Mouse (Mus musculus): ENCODE results near the gene Agk. TPM values are rescaled to one million over a fixed set of nuclear protein-coding genes. Genes with fewer than 3 reads are reported as not detected.

Agk gene
- total RNA-seq, 4 experiments from 2014 or later = 39.7 to 51.9 (median 45.8) TPM

DNA sequence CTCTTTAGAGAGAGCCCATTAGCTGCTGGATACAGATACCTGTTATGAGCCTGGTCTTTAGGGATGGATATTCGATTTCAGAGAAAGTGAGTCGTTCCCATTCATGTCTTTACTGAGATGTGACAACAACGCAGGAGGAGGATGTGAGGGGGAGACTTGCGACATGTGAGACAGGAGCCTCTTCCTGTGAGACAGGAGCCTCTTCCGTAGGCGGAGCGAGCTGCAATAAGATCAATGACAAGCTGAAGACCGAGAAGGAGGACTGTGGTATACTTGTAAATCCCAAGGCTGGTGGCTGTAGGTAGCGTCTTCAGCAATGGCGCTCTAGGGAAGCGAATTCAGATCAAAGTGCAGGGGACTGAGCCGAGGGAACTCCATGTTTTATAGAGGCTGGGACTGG lies 114.8 kb downstream of the Agk start:
- DNase-seq (ENCODE audit: low spot score in 2 of 2) = no peak

DNA sequence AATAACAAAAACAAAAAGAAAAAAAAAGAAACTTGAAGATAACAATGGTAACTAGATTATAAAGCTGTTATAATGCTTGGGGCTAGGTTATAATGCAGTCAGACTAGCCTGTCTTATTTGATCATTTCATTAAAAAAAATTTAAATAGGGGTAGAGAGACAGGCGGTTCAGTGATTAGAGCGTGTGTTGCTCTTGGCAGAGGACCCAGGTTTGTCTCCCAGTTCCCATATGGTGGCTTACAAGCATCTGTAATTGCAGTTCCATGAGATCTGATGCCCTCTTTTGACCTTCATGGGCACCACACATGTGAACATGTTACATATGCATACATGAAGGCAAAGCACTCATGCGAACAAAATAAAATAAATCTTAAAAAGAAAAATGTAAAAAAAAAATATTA lies 116.3 kb downstream of the Agk start:
- DNase-seq (ENCODE audit: low spot score in 2 of 2) = no peak

DNA sequence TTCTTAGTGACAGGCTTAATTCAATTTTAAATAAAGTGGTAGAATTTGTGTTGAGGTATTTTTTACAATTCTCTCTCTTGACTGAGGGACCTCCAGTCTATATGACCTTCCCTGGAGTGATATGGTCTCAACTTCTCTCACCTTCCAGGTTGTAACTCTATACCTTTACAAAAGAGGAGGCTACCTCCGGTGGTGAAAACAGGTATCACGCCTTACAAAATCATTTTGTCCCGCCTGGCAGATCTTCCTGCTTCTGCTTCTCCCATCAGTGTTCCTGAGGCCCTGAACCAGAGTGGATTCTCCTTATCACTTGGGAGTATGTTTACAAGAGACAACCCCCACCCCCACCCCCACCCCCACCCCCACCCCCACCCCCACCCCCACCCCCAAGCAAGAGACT lies 116.8 kb downstream of the Agk start:
- no peak for DNase-seq (ENCODE audit: low spot score in 2 of 2)

DNA sequence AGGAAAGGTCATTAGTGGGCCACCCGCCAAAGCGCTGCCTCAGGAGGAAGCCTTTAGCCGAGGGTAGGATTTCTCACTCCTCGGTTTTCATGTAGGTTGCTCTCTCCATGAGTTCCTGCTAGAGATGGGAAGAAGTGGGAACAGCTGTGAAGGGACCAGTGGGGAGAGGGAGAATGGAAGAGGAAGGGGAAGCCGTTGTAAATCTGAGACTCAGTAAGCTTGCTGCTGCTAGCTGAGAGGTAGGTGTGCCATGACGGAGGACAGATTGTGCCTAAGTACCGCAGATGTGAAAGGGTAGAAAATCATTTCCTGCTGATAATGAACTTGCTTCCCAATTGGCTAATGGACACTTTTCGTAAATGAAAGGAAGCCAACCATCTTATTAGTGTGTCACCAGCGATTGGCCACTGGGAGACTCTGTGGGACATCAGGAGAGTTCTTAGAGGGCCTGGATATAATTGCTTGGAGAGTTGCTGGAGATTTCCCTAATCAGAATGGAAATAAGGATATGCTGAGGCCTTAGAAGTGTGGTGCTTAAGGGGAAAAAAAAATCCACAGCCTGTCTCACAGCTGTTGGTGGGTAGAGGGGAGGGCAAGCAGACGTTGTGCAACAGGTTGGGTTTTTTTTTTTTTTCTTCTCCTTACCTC lies 118.4 kb downstream of the Agk start:
- DNase-seq (ENCODE audit: low spot score in 2 of 2) = no peak

Other genes starting within 250 kb of the Agk start
- 10 to 100 TPM; 40.4 to 53.1 (median 45.7) TPM for gene E330009J07Rik, start 111.0 kb downstream of the Agk start, total RNA-seq (2022)
- under 1 TPM in 1 of 4 experiments, not detected in 3; 0.16 TPM for gene Wee2, start 113.9 kb downstream of the Agk start, total RNA-seq (2022)
- 10 to 100 TPM; 26.2 to 35.5 (median 32.6) TPM for gene Ssbp1, start 146.2 kb downstream of the Agk start, total RNA-seq (2022)
- gene Tas2r137, start 166.1 kb downstream of the Agk start, total RNA-seq (2022) = not detected
- under 1 TPM in 1 of 4 experiments, not detected in 3; 0.33 TPM for gene Tas2r108, start 168.4 kb downstream of the Agk start, total RNA-seq (2022)
- gene Prss37, start 194.3 kb downstream of the Agk start, total RNA-seq (2022) = not detected
- not detected for gene Olfr461, start 229.9 kb downstream of the Agk start, total RNA-seq (2022)
- not detected for gene Olfr460, start 244.3 kb downstream of the Agk start, total RNA-seq (2022)